Mouse (Mus musculus): ENCODE data around the gene Kif1c.

GRCm38 (mm10) chr11:70755645-70756044 is 55.3 kb downstream of the Kif1c start:
- no peak for TF ChIP-seq POLR2A (IDR thresholded peaks at IDR 0.05; ENCODE audit: control insufficient read depth in 1 of 2, insufficient read depth in 1 of 2, low read depth in 1 of 2, low read length in 2 of 2, poor library complexity in 1 of 2)
- TF ChIP-seq CTCF (IDR thresholded peaks at IDR 0.05 in 2 of 3, conservative IDR thresholded peaks at IDR 0.05 in 1 of 3; ENCODE audit: control insufficient read depth in 1 of 3, insufficient read depth in 1 of 3, low read depth in 2 of 3, low read length in 3 of 3, poor library complexity in 1 of 3, severe bottlenecking in 1 of 3), result peak; percentile 83 to 87 (median 85)
- no peak for TF ChIP-seq MAFK (IDR thresholded peaks at IDR 0.05; ENCODE audit: borderline replicate concordance, low read depth, low read length)
- peak; percentile 93 for TF ChIP-seq ZC3H11A (IDR thresholded peaks at IDR 0.05; ENCODE audit: low read depth, low read length)
- TF ChIP-seq MXI1 (IDR thresholded peaks at IDR 0.05; ENCODE audit: low read depth, low read length), result no peak
- no peak for TF ChIP-seq TAL1 (IDR thresholded peaks at IDR 0.05; ENCODE audit: low read length)
- no peak for TF ChIP-seq NRF1 (IDR thresholded peaks at IDR 0.05; ENCODE audit: insufficient read depth, low read depth, low read length, poor library complexity, severe bottlenecking)
- TF ChIP-seq CHD1 (IDR thresholded peaks at IDR 0.05; ENCODE audit: low read depth, low read length), result no peak
- TF ChIP-seq MAZ (IDR thresholded peaks at IDR 0.05; ENCODE audit: low read depth, low read length), result no peak
- no peak for TF ChIP-seq USF1 (IDR thresholded peaks at IDR 0.05; ENCODE audit: low read depth, low read length)
